Mouse (Mus musculus) liver, adult 2 months (tissue): ENCODE measurements at regions not wholly inside any gene's neighbourhood (a gene's known extent, or its start where the extent isn't known, plus 50 kb on each side); places are given as distances from the start of the nearest gene placed in this dataset.

Experiments used
- CTCF ChIP-seq: fragments of 200-500 bp; IDR thresholded peaks from 2 replicates; pipeline ENCODE4 v1.5.1; 2011; ENCODE audit warnings: low read depth, low read length, control low read depth
- POLR2A ChIP-seq: fragments of 200-500 bp; IDR thresholded peaks from 2 replicates; pipeline ENCODE4 v1.6.1; 2011; ENCODE audit warnings: low read length, control low read depth; ENCODE audit not compliant: insufficient read depth; ENCODE audit errors: extremely low read depth

GRCm38 (mm10) chr13:90425379-90425778 is 336.0 kb upstream of the Xrcc4 start:
- no peak for TF ChIP-seq POLR2A
- TF ChIP-seq CTCF, result no peak
